Mouse (Mus musculus) intestine, postnatal 0 days (tissue): ENCODE measurements around the gene Csrp3. TPM values are rescaled to one million over a fixed set of nuclear protein-coding genes. Genes with fewer than 3 reads are reported as not detected.
A peak's percentile ranks its signal among the peaks of the same experiment; 100 is the strongest.

ENCODE experiments used
- ATAC-seq: fragments of 200-750 bp; cut with Nextera tagmentation; 2 replicates; pipeline ENCODE4 v1.8.0; 2017; ENCODE audit warnings: mild to moderate bottlenecking, moderate TSS enrichment, moderate library complexity
- H3K27ac ChIP-seq: fragments of 300-500 bp; sonication (generic); 2 replicates; pipeline ENCODE4 v1.5.1; 2014; ENCODE audit warnings: mild to moderate bottlenecking, low read depth, low read length, moderate library complexity
- H3K27me3 ChIP-seq: fragments of 300-500 bp; sonication (generic); replicated peaks from 2 replicates; pipeline ENCODE4 v1.6.1; 2014; ENCODE audit warnings: low read length, mixed read lengths; ENCODE audit not compliant: control insufficient read depth, insufficient read depth
- H3K36me3 ChIP-seq: fragments of 300-500 bp; sonication (generic); 2 replicates; pipeline ENCODE4 v1.6.1; 2014; ENCODE audit warnings: mild to moderate bottlenecking, moderate library complexity; ENCODE audit not compliant: control insufficient read depth, insufficient read depth
- H3K4me1 ChIP-seq: fragments of 300-500 bp; sonication (generic); replicated peaks from 2 replicates; pipeline ENCODE4 v1.6.1; 2014; ENCODE audit warnings: antibody characterized with exemption, low read length, mixed read lengths; ENCODE audit not compliant: control insufficient read depth, insufficient read depth
- H3K4me2 ChIP-seq: fragments of 300-500 bp; sonication (generic); replicated peaks from 2 replicates; pipeline ENCODE4 v1.6.1; 2014; ENCODE audit warnings: low read depth, mild to moderate bottlenecking, moderate library complexity
- H3K4me3 ChIP-seq: fragments of 300-500 bp; sonication (generic); 2 replicates; pipeline ENCODE4 v1.5.1; 2014; ENCODE audit warnings: low read depth, low read length
- H3K9ac ChIP-seq: fragments of 300-500 bp; sonication (generic); 2 replicates; pipeline ENCODE4 v1.6.1; 2014; ENCODE audit warnings: mild to moderate bottlenecking, low read depth, low read length
- H3K9me3 ChIP-seq: fragments of 300-500 bp; sonication (generic); 2 replicates; pipeline ENCODE4 v1.6.1; 2016; ENCODE audit warnings: mixed run types; ENCODE audit not compliant: control insufficient read depth
- CTCF ChIP-seq: sonication (generic); IDR thresholded peaks from 2 replicates; pipeline ENCODE4 v1.5.1; 2016; ENCODE audit warnings: low read depth, mild to moderate bottlenecking, control low read depth, antibody characterized with exemption, moderate library complexity
- WGBS: fragments of 180-500 bp; shearing (Covaris S2); extraction: QIAGEN DNeasy Blood & Tissue Kit; methylation state at CpG from one replicate; pipeline ENCODE4 v1.1.7; 2014; 5-methylcytosine and 5-hydroxymethylcytosine counted together
- polyA plus RNA-seq: library from polyadenylated mRNA; unstranded; fragments of >200 nt; fragmentation: Nextera tagmentation; extraction: Ambion mirVana; gene quantifications from 2 replicates; pipeline ENCODE4 v1.2.1, GENCODE M21; 2015

Gene Csrp3
- polyA plus RNA-seq, 1 experiment from 2014 or later: 5.8 TPM

DNA sequence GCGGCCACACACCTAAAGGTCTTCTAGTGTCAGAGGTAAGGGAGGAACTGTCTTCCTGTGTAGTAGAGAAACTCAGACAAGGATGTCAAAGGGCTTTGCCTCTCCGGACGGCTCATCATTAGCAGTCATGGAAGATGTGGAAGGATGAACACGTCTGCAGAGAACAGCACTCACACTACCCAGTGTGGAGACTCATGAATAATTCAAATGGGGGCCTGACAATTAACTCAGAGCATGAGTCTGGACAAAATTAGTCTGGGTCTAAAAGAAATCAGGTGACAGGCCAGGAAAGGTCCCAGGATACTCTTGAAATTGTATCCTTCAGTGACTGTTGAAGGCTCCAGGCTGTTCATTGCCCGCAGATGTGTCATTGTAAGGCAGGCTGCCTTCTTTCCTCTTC, 43.2 kb upstream of the Csrp3 start:
- Histone ChIP-seq H3K4me3 (no peak overlapping the region), H3K36me3 (no peaks in the 10 kb centered on the region), H3K4me2 (no peak overlapping the region), H3K9me3 (no peaks in the 10 kb centered on the region), H3K27me3 (no peaks in the 10 kb centered on the region), H3K9ac (no peak overlapping the region), H3K4me1 (no peaks in the 10 kb centered on the region; the same call in 1 of the 2 replicates), H3K27ac (no peak overlapping the region)
- TF ChIP-seq CTCF: no peak
- ATAC-seq: no peak
- 77% methylated on average over 5 of the region's 5 CpGs for WGBS

DNA sequence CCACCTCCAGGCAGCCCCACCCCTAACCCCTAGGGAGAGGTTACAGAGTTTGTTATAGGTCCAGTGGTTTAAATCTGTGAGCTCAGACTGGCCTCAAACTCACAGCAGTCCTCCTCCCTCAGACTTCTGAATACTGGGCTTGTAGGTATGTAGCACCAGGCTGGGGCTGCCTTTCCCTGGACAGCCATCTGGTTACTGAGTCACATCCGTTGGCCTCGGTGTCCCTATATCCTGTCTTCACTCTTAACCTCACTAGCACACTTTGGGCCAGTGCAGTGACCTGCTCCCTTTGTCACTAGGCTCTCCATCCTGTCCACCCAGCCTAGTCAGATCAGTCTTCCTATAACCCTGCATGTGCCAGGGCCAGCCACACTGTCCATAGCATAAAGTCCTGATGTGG, 40.9 kb upstream of the Csrp3 start:
- no peaks in the 10 kb centered on the region for H3K9me3 ChIP-seq
- no peaks in the 10 kb centered on the region for H3K36me3 ChIP-seq
- 0 out of 2 replicates have a peak overlapping the region, but pooled peaks have one; percentile 7 for H3K9ac ChIP-seq
- H3K27me3 ChIP-seq: no peaks in the 10 kb centered on the region
- ATAC-seq: no peak
- no peak overlapping the region for H3K4me3 ChIP-seq
- no peak overlapping the region for H3K27ac ChIP-seq
- no peak overlapping the region for H3K4me2 ChIP-seq
- TF ChIP-seq CTCF: no peak
- WGBS: 75% methylated on average over 2 of the region's 2 CpGs
- no peaks in the 10 kb centered on the region; the same call in 1 of the 2 replicates for H3K4me1 ChIP-seq

DNA sequence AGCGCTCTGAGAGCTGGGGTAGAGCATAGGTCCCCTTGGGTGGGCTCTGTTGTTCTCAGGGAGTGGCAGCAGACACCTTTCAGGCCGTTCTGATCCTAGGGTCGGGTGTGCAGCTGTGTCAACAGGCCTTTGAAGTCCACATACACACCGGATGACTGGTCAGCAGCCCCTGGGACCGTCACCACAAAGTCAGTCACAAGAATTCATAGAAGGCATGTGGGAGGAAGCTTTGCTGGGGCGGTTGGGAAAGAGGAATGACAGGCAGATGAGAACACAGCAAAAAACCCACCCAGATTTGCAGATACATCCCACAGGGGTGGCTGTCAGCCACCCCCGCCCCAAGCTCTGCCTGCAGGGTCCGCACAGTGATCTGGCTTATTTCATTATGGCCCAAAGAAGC, 40.1 kb upstream of the Csrp3 start:
- no peaks in the 10 kb centered on the region; the same call in 1 of the 2 replicates for H3K4me1 ChIP-seq
- no peak overlapping the region for H3K4me2 ChIP-seq
- TF ChIP-seq CTCF: no peak
- H3K36me3 ChIP-seq: no peaks in the 10 kb centered on the region
- no peak for ATAC-seq
- 47% methylated on average over 8 of the region's 8 CpGs for WGBS
- H3K9ac ChIP-seq: no peak overlapping the region
- no peak overlapping the region for H3K4me3 ChIP-seq
- no peak overlapping the region for H3K27ac ChIP-seq
- H3K9me3 ChIP-seq: no peaks in the 10 kb centered on the region
- no peaks in the 10 kb centered on the region for H3K27me3 ChIP-seq

DNA sequence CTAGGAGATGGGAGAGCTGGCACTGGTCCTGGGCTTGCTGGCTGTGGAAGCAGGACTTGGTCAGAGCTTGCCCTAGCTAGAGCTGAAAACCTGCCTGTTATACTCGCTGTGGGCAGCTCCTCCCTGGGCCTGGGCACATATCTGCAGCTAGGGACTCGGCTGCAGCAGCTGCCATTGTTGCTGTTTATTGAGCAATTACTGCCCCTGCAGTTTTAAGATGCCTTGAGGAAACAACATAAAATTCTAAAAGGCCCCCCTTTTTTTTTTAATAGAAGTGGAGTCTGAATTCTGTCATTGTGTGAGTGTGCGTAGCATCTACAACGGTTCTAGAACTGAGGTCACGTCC, 36.4 kb upstream of the Csrp3 start:
- H3K36me3 ChIP-seq: no peaks in the 10 kb centered on the region
- H3K27me3 ChIP-seq: no peaks in the 10 kb centered on the region
- no peak overlapping the region for H3K9ac ChIP-seq
- no peak for ATAC-seq
- no peak for TF ChIP-seq CTCF
- no peak overlapping the region for H3K27ac ChIP-seq
- no peaks in the 10 kb centered on the region for H3K9me3 ChIP-seq
- H3K4me2 ChIP-seq: no peak overlapping the region
- no peak overlapping the region for H3K4me3 ChIP-seq
- WGBS: 63% methylated on average over 5 of the region's 5 CpGs
- H3K4me1 ChIP-seq: peaks cover 4% of the 10 kb centered on the region

DNA sequence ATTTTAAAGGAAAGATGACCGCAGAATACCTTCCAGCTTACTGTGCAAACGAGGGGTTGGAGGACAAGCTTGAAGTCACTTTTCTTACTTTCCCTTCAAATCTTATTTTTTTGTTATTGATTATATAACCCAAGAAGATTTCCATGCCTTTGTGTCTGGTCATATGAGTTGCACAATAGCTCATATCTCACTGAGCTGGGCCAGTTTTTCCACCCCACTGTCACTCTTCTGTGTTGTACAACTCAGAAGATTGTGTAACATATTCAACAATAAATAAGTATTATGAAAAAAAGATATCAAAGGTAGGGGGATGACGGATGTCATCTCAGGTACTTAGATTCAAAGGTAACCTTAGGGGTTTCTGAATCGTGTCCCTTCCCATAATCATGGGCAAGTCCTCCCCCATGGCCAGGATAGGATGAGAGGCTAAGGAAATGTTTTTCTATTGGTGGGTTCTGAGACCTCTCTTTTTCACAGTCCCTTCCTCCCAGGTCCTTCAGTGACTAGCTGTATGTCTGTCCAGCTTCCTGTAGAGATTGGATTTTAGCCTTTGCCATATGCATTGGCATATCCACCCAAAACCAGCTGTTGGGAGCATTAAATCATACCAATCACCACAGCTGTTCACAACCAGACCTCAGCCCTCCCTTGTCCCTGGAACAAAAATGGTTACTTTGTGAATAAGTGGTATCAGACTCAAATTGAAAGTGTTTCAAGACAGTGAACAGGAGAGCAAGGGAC, 35.9 kb upstream of the Csrp3 start:
- peaks cover 6% of the 10 kb centered on the region for H3K4me1 ChIP-seq
- no peak overlapping the region for H3K4me3 ChIP-seq
- no peaks in the 10 kb centered on the region for H3K36me3 ChIP-seq
- ATAC-seq: no peak
- H3K9me3 ChIP-seq: no peaks in the 10 kb centered on the region
- no peak overlapping the region for H3K27ac ChIP-seq
- no peak overlapping the region for H3K9ac ChIP-seq
- no peaks in the 10 kb centered on the region for H3K27me3 ChIP-seq
- H3K4me2 ChIP-seq: no peak overlapping the region
- 85% methylated on average over 4 of the region's 4 CpGs for WGBS
- TF ChIP-seq CTCF: no peak

DNA sequence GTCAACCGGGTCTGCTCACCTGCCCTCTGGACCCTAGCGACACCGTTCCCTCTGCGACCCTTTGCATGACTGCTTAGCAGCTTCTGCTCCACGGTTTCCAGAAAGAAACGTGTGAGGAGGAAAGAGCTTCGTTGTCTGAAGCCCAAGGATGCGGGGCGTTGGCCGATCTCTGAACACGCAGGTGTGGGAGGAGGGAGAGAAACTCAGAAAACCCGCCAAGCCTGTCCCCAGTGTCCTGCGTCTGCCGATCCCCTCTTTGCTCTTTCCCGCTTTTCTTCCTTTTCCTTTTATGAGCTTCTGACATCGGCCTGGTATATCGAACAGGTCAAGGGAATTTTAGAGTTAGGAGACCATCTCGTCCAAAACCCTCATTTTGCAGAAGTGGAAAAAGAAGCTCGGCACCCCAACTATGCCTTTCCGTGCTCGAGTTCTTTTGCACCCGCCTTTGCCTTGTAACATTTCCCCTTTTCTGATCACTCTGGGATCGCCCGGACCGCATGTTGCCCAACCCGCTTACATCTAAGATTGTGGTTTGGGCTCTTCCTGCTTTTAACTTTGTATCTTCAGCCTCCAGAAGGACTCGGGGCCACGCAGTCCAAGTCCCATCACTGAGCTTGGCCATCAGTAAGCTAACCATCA, 34.3 kb upstream of the Csrp3 start:
- peak overlapping the region; percentile 94 for H3K4me2 ChIP-seq
- TF ChIP-seq CTCF: no peak
- peak overlapping the region; percentile 91 for H3K4me3 ChIP-seq
- H3K9me3 ChIP-seq: no peaks in the 10 kb centered on the region
- peak overlapping the region; percentile 26; the same call in 1 of the 2 replicates for H3K9ac ChIP-seq
- H3K4me1 ChIP-seq: peaks cover 9% of the 10 kb centered on the region
- ATAC-seq: no peak
- H3K36me3 ChIP-seq: no peaks in the 10 kb centered on the region
- 0 out of 2 replicates have a peak overlapping the region, but pooled peaks have one; percentile 88 for H3K27ac ChIP-seq
- WGBS: under 1% methylated on average over 28 of the region's 28 CpGs
- H3K27me3 ChIP-seq: no peaks in the 10 kb centered on the region
